Mouse (Mus musculus): ENCODE measurements around the gene Oxnad1.

GRCm38 (mm10) chr14:32061398-32061797 is 23.8 kb upstream of the Oxnad1 start:
- TF ChIP-seq CTCF (IDR thresholded peaks at IDR 0.05; ENCODE audit: borderline replicate concordance, extremely low read depth, insufficient read depth, insufficient read length): no peak
- no peak for TF ChIP-seq POLR2A (IDR thresholded peaks at IDR 0.05; ENCODE audit: borderline replicate concordance, extremely low read depth, insufficient read depth, insufficient read length, poor library complexity, severe bottlenecking)
